Mouse (Mus musculus) hindbrain, postnatal 0 days (tissue): ENCODE measurements around the gene Dthd1. TPM values are rescaled to one million over a fixed set of nuclear protein-coding genes. Genes with fewer than 3 reads are reported as not detected.

Experiments used
- ATAC-seq: fragments of 200-750 bp; cut with Nextera tagmentation; 2 replicates; pipeline ENCODE4 v1.8.0; 2017; ENCODE audit warnings: mild to moderate bottlenecking, moderate TSS enrichment, moderate library complexity
- DNase-seq: peaks from one replicate; pipeline ENCODE4 v3.0.0-alpha.2; 2015; ENCODE audit warnings: low spot score
- H3K27ac ChIP-seq: fragments of 300-500 bp; sonication (generic); 2 replicates; pipeline ENCODE4 v1.5.1; 2014; ENCODE audit warnings: mild to moderate bottlenecking
- H3K27me3 ChIP-seq: fragments of 300-500 bp; sonication (generic); 2 replicates; pipeline ENCODE4 v1.6.1; 2014; ENCODE audit warnings: low read length, mixed read lengths; ENCODE audit not compliant: insufficient read depth
- H3K36me3 ChIP-seq: fragments of 300-500 bp; sonication (generic); 2 replicates; pipeline ENCODE4 v1.6.1; 2014; ENCODE audit warnings: low read length, mixed read lengths; ENCODE audit not compliant: insufficient read depth
- H3K4me1 ChIP-seq: fragments of 300-500 bp; sonication (generic); 2 replicates; pipeline ENCODE4 v1.6.1; 2014; ENCODE audit warnings: antibody characterized with exemption, low read length, mixed read lengths; ENCODE audit not compliant: insufficient read depth
- H3K4me2 ChIP-seq: fragments of 300-500 bp; sonication (generic); 2 replicates; pipeline ENCODE4 v1.6.1; 2014; ENCODE audit warnings: low read depth, mild to moderate bottlenecking, low read length, moderate library complexity, mixed read lengths
- H3K4me3 ChIP-seq: fragments of 300-500 bp; sonication (generic); 2 replicates; pipeline ENCODE4 v1.5.1; 2014; ENCODE audit warnings: low read length
- H3K9ac ChIP-seq: fragments of 300-500 bp; sonication (generic); replicated peaks from 2 replicates; pipeline ENCODE4 v1.6.1; 2014; ENCODE audit warnings: mild to moderate bottlenecking, low read length, moderate library complexity, mixed read lengths
- H3K9me3 ChIP-seq: fragments of 300-500 bp; sonication (generic); 2 replicates; pipeline ENCODE4 v1.6.1; 2016; ENCODE audit warnings: low read length, mixed read lengths
- CTCF ChIP-seq: IDR thresholded peaks from 2 replicates; pipeline ENCODE4 v1.5.1; 2016; ENCODE audit warnings: antibody characterized with exemption, control low read depth, low read depth
- WGBS: fragments of 180-500 bp; shearing (Covaris S2); extraction: QIAGEN DNeasy Blood & Tissue Kit; methylation state at CpG from one replicate; pipeline ENCODE4 v1.1.7; 2014; 5-methylcytosine and 5-hydroxymethylcytosine counted together
- polyA plus RNA-seq: library from polyadenylated mRNA; unstranded; fragments of >200 nt; fragmentation: Nextera tagmentation; extraction: Ambion mirVana; gene quantifications from 2 replicates; pipeline ENCODE4 v1.2.1, GENCODE M21; 2015
- total RNA-seq: library from RNA; depleted of rRNA; stranded (reverse); fragments of >200 nt; gene quantifications from 2 replicates; pipeline ENCODE4 v1.2.3, GENCODE M21; 2014

Dthd1 gene
- total and polyA plus RNA-seq, 2 experiments from 2014 or later = not detected

- no peak for TF ChIP-seq CTCF
- H3K27me3 ChIP-seq = no peaks in the 10 kb centered on the region
- no peak for DNase-seq
These were observed 34.9 kb upstream of the Dthd1 start for GRCm38 (mm10) chr5:62778682-62779081.

DNA sequence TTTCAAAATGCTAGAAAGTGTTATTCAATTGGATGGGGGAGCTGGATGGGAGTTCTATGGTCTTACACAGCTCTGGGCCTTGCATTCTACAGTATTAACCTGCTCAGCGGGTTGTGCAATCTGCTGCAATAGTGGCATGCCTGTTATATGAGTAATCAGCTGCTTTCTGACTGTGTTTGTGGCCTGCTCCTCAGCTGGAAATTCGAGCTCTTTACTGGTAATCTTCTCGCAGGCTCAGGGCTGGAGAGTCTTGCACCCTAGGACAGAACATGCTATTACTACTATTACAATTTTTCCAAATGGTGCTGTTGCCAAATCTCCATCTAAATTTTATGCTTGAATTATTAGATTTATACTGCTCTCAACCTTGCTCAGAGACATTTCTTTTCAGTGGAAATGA, 26.8 kb upstream of the Dthd1 start:
- no peaks in the 10 kb centered on the region for H3K4me1 ChIP-seq
- TF ChIP-seq CTCF = no peak
- 87% methylated on average over 3 of the region's 3 CpGs for WGBS
- no peak overlapping the region for H3K9ac ChIP-seq
- H3K27ac ChIP-seq = no peak overlapping the region
- H3K4me3 ChIP-seq = no peak overlapping the region
- ATAC-seq = no peak
- 0 out of 2 replicates have a peak, but pooled peaks cover 2% of the 10 kb centered on the region for H3K9me3 ChIP-seq
- no peaks in the 10 kb centered on the region for H3K27me3 ChIP-seq
- no peak for DNase-seq
- H3K36me3 ChIP-seq = no peaks in the 10 kb centered on the region
- H3K4me2 ChIP-seq = no peak overlapping the region

More at GRCm38 (mm10) chr5:62778682-62779081, 34.9 kb upstream of the Dthd1 start:
- 81% methylated on average over 5 of the region's 5 CpGs for WGBS
- ATAC-seq = no peak
- no peak overlapping the region for H3K4me2 ChIP-seq
- no peak overlapping the region for H3K9ac ChIP-seq
- H3K4me1 ChIP-seq = no peaks in the 10 kb centered on the region
- H3K9me3 ChIP-seq = no peaks in the 10 kb centered on the region
- H3K4me3 ChIP-seq = no peak overlapping the region
- H3K27ac ChIP-seq = no peak overlapping the region
- no peaks in the 10 kb centered on the region for H3K36me3 ChIP-seq

- Histone ChIP-seq H3K9ac (no peak overlapping the region), H3K4me2 (no peak overlapping the region), H3K27me3 (no peaks in the 10 kb centered on the region), H3K4me1 (no peaks in the 10 kb centered on the region), H3K4me3 (no peak overlapping the region), H3K27ac (no peak overlapping the region), H3K9me3 (0 out of 2 replicates have a peak, but pooled peaks cover 2% of the 10 kb centered on the region), H3K36me3 (no peaks in the 10 kb centered on the region)
- TF ChIP-seq CTCF = no peak
- DNase-seq (no peak), ATAC-seq (no peak)
- WGBS = 94% methylated on average over 5 of the region's 5 CpGs
These were observed 22.6 kb upstream of the Dthd1 start for GRCm38 (mm10) chr5:62790921-62791564.

- Histone ChIP-seq H3K4me2 (no peak overlapping the region), H3K9ac (no peak overlapping the region), H3K27me3 (no peaks in the 10 kb centered on the region), H3K4me3 (no peak overlapping the region), H3K4me1 (no peaks in the 10 kb centered on the region), H3K36me3 (no peaks in the 10 kb centered on the region), H3K9me3 (no peaks in the 10 kb centered on the region), H3K27ac (no peak overlapping the region)
- DNase-seq (no peak), ATAC-seq (no peak)
- no peak for TF ChIP-seq CTCF
- 84% methylated on average over 1 of the region's 1 CpGs for WGBS
These were observed 20.8 kb upstream of the Dthd1 start for GRCm38 (mm10) chr5:62792776-62793175.

- H3K4me3 ChIP-seq = no peak overlapping the region
- no peak overlapping the region for H3K9ac ChIP-seq
- no peaks in the 10 kb centered on the region for H3K27me3 ChIP-seq
- H3K27ac ChIP-seq = peak overlapping the region; percentile 75
- no peak overlapping the region for H3K4me2 ChIP-seq
- no peaks in the 10 kb centered on the region for H3K9me3 ChIP-seq
- ATAC-seq = peak; percentile 75
- H3K4me1 ChIP-seq = no peaks in the 10 kb centered on the region
- DNase-seq = no peak
- WGBS = 43% methylated on average over 1 of the region's 1 CpGs
- H3K36me3 ChIP-seq = no peaks in the 10 kb centered on the region
- TF ChIP-seq CTCF = no peak
These were observed 420 bp downstream of the Dthd1 start for GRCm38 (mm10) chr5:62814072-62814414.

DNA sequence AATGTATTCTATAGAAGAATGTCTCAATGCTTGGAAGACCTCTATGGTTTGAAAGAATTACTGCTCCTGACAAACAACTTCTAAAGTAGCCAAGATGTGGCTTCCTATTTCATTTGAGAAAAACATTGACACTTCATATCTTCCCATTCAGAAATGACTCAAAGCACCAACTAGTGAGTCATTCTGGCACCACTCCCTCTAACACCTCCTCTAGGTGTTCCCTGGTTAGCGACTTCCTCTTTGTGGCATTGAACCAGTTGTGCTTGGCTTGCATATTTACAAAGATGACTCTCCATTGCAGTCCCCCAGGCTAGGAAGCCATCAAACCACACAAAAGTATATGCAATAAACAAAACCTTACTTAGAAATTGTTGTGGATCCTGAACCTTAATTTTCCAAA, 2.1 kb downstream of the Dthd1 start:
- no peaks in the 10 kb centered on the region for H3K27me3 ChIP-seq
- H3K4me2 ChIP-seq = no peak overlapping the region
- no peak overlapping the region for H3K4me3 ChIP-seq
- no peak for TF ChIP-seq CTCF
- no peak overlapping the region for H3K9ac ChIP-seq
- H3K9me3 ChIP-seq = no peaks in the 10 kb centered on the region
- no peak overlapping the region for H3K27ac ChIP-seq
- no peaks in the 10 kb centered on the region for H3K36me3 ChIP-seq
- 74% methylated on average over 1 of the region's 1 CpGs for WGBS
- no peaks in the 10 kb centered on the region for H3K4me1 ChIP-seq
- ATAC-seq = no peak
- DNase-seq = no peak

DNA sequence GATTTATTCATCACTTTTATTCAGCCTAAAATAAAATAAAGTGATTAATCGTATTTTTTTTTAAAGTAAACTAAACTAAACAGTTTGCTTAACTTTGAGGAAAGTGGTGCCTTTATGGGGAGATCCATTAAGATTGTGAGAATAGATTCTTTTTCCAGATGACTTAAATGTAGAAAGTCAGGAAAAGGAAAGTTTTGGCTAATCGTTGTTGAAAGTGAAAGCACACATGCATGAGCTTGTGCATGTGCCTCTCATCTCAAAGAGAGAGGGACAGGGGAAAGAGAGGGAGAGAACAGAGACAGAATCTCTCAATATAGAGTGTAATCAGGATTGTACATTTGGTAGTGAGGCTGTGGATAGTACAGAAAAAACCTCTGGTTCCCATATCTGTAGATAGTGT, 5.9 kb downstream of the Dthd1 start:
- Histone ChIP-seq H3K9me3 (no peaks in the 10 kb centered on the region), H3K4me2 (no peak overlapping the region), H3K27ac (no peak overlapping the region), H3K27me3 (no peaks in the 10 kb centered on the region), H3K36me3 (no peaks in the 10 kb centered on the region), H3K4me3 (no peak overlapping the region), H3K4me1 (no peaks in the 10 kb centered on the region), H3K9ac (no peak overlapping the region)
- ATAC-seq (no peak), DNase-seq (no peak)
- 84% methylated on average over 2 of the region's 2 CpGs for WGBS
- TF ChIP-seq CTCF = no peak
